Mouse (Mus musculus) neural tube, embryonic 12.5 days (tissue): ENCODE measurements around the gene Hmcn2. TPM values are rescaled to one million over a fixed set of nuclear protein-coding genes. Genes with fewer than 3 reads are reported as not detected.
A peak's percentile ranks its signal among the peaks of the same experiment; 100 is the strongest.

Experiments
- ATAC-seq: fragments of 200-750 bp; cut with Nextera tagmentation; 2 replicates; pipeline ENCODE4 v1.8.0; 2017; ENCODE audit warnings: low read depth, mild to moderate bottlenecking, moderate TSS enrichment, moderate library complexity; ENCODE audit not compliant: low FRiP score
- H3K27ac ChIP-seq: fragments of 300-500 bp; sonication (generic); 2 replicates; pipeline ENCODE4 v1.5.1; 2016
- H3K27me3 ChIP-seq: fragments of 300-500 bp; sonication (generic); replicated peaks from 2 replicates; pipeline ENCODE4 v1.6.1; 2016; ENCODE audit warnings: mild to moderate bottlenecking
- H3K36me3 ChIP-seq: fragments of 300-500 bp; sonication (generic); 2 replicates; pipeline ENCODE4 v1.6.1; 2016; ENCODE audit warnings: mild to moderate bottlenecking
- H3K4me1 ChIP-seq: fragments of 300-500 bp; sonication (generic); 2 replicates; pipeline ENCODE4 v1.6.1; 2016
- H3K4me2 ChIP-seq: fragments of 300-500 bp; sonication (generic); replicated peaks from 2 replicates; pipeline ENCODE4 v1.6.1; 2016; ENCODE audit warnings: mild to moderate bottlenecking
- H3K4me3 ChIP-seq: fragments of 300-500 bp; sonication (generic); 2 replicates; pipeline ENCODE4 v1.5.1; 2016
- H3K9ac ChIP-seq: fragments of 300-500 bp; sonication (generic); 2 replicates; pipeline ENCODE4 v1.6.1; 2016; ENCODE audit warnings: mild to moderate bottlenecking
- H3K9me3 ChIP-seq: fragments of 300-500 bp; sonication (generic); 2 replicates; pipeline ENCODE4 v1.6.1; 2016; ENCODE audit warnings: mild to moderate bottlenecking
- WGBS: fragments of 180-500 bp; shearing (Covaris S2); methylation state at CpG from one replicate; pipeline ENCODE4 v1.1.7; 2016; 5-methylcytosine and 5-hydroxymethylcytosine counted together
- polyA plus RNA-seq: library from polyadenylated mRNA; unstranded; fragments of >200 nt; fragmentation: Nextera tagmentation; extraction: Ambion mirVana; gene quantifications from 2 replicates; pipeline ENCODE4 v1.2.1, GENCODE M21; 2016

The Hmcn2 gene
- polyA plus RNA-seq, 1 experiment from 2014 or later, result 0.15 TPM

- no peaks in the 10 kb centered on the region for H3K9me3 ChIP-seq
- no peak overlapping the region for H3K4me3 ChIP-seq
- 90% methylated on average over 7 of the region's 7 CpGs for WGBS
- H3K4me1 ChIP-seq, result peaks cover 10% of the 10 kb centered on the region
- H3K9ac ChIP-seq, result no peak overlapping the region
- H3K27me3 ChIP-seq, result peaks cover 58% of the 10 kb centered on the region
- H3K36me3 ChIP-seq, result no peaks in the 10 kb centered on the region
- no peak overlapping the region for H3K27ac ChIP-seq
- H3K4me2 ChIP-seq, result no peak overlapping the region
- ATAC-seq, result no peak
Measured at GRCm38 (mm10) chr2:31463253-31463652, 149.0 kb downstream of the Hmcn2 start.

DNA sequence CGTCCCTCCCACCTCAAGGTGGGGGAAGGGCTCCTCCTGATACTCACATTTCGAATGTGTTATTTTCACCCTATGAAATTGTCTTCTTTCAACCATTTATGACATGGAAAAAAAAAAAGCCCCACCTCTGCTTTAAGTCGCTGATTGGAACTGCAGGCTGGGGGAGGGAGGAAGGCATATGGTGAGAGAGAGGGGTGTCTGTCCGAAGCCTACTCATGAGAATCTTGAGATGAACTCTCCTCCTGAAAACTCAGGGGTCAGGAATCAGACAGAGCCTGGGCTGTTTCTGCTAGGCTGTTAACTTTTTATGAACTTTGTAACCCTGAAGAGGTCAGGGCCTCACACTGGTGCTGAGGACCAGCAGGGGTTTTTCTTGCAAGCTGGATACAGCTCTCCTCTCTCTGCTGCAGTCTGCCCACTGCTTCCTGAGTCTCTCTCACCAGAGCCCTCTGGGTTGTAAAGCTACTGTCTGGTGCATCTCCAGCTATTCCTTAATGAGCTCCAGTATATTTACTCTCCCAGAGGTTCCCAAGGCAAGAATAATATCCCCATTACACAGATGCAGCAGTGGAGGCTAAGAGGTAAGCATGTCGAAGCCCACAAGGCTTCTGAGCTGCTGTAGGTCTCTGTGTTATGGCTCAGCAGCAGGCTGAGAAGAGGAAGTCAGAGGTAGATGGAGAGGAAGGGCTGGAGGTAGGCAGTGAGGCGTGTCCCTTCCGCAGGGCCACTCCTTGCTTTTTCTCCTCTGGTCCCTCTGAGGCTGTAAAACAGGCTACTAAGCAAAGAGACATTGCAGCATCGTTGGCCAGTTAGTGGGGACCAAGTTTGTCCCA, 149.7 kb downstream of the Hmcn2 start:
- 34% methylated on average over 8 of the region's 8 CpGs for WGBS
- H3K27ac ChIP-seq, result no peak overlapping the region
- H3K36me3 ChIP-seq, result no peaks in the 10 kb centered on the region
- ATAC-seq, result no peak
- H3K4me3 ChIP-seq, result no peak overlapping the region
- no peak overlapping the region for H3K9ac ChIP-seq
- H3K4me2 ChIP-seq, result no peak overlapping the region
- no peaks in the 10 kb centered on the region for H3K9me3 ChIP-seq
- H3K27me3 ChIP-seq, result peaks cover 58% of the 10 kb centered on the region
- H3K4me1 ChIP-seq, result peaks cover 10% of the 10 kb centered on the region

DNA sequence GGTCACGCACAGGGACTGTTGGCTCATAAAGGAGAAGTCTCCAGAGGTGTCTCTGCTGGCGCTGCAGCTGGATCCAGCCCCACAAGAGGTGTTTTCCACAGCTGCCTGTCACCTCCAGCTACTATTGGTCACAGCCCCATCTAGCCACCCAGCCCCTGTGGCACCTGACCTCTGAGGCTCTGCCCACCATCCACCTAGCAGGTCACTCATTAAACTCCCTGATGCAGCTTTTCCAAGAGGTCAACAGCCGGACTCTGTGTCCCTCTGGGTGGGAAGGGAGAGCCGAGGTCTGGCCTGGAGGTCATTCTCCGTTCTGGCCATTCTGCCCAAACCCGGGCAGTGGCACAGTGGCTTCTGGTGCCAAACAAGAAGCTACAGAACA, 150.3 kb downstream of the Hmcn2 start:
- Histone ChIP-seq H3K9me3 (no peaks in the 10 kb centered on the region), H3K27ac (no peak overlapping the region), H3K4me2 (no peak overlapping the region), H3K36me3 (no peaks in the 10 kb centered on the region), H3K4me3 (no peak overlapping the region), H3K4me1 (peaks cover 13% of the 10 kb centered on the region), H3K9ac (no peak overlapping the region), H3K27me3 (peaks cover 58% of the 10 kb centered on the region)
- 69% methylated on average over 6 of the region's 6 CpGs for WGBS
- no peak for ATAC-seq

GRCm38 (mm10) chr2:31467457-31467856, 153.2 kb downstream of the Hmcn2 start:
- Histone ChIP-seq H3K9me3 (no peaks in the 10 kb centered on the region), H3K36me3 (no peaks in the 10 kb centered on the region), H3K27ac (no peak overlapping the region), H3K9ac (no peak overlapping the region), H3K4me2 (no peak overlapping the region), H3K27me3 (peaks cover 59% of the 10 kb centered on the region), H3K4me3 (no peak overlapping the region), H3K4me1 (peaks cover 18% of the 10 kb centered on the region)
- no peak for ATAC-seq
- WGBS, result 74% methylated on average over 1 of the region's 1 CpGs

DNA sequence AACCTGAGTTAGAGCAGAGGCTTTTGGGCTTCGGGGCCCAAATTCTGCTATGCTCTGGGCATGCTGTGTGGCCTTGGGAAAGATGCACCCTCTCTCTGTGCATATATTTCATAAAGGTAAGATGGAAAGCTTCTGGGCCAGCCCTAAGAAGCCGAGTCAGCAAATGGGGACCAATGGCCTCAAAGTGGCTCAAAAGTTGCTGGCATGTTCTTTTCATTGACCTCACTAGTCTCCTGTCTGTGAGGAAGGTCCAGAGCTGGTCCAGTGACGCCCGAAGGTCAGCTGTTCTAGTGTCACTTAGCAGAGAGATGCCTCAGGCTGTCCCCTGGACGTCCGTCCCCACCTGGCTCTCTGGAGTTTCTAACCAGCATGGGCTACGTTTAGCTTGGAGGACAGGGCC, 154.6 kb downstream of the Hmcn2 start:
- Histone ChIP-seq H3K4me1 (peaks cover 18% of the 10 kb centered on the region), H3K27me3 (peaks cover 63% of the 10 kb centered on the region), H3K9me3 (no peaks in the 10 kb centered on the region), H3K9ac (no peak overlapping the region), H3K4me2 (no peak overlapping the region), H3K4me3 (no peak overlapping the region), H3K27ac (no peak overlapping the region), H3K36me3 (no peaks in the 10 kb centered on the region)
- ATAC-seq, result no peak
- 73% methylated on average over 7 of the region's 7 CpGs for WGBS

DNA sequence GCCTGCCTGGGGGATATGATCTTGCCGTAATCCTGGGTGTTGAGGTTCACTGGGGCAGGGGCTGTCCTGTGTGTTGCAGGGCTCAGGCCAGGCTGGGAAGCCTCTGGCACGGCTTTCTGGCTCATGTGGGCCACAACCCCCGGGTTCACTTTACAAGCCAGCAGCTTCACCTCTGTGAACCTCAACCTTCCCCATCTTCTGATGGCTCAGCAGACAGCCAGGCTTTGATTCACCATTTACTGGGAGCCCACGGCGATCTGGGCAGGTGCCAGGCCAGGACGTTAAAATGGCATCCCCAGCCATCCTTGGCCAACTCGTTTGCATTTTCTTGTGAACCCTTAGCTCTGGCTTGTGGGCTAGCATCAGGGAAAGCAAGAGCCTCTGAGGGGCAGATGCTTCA, 155.3 kb downstream of the Hmcn2 start:
- no peak for ATAC-seq
- Histone ChIP-seq H3K4me2 (peak overlapping the region; percentile 87), H3K9me3 (no peaks in the 10 kb centered on the region), H3K4me1 (peaks cover 18% of the 10 kb centered on the region), H3K9ac (no peak overlapping the region), H3K36me3 (no peaks in the 10 kb centered on the region), H3K27me3 (peaks cover 58% of the 10 kb centered on the region), H3K27ac (no peak overlapping the region), H3K4me3 (peak overlapping the region; percentile 38; the same call in 1 of the 2 replicates)
- WGBS, result 25% methylated on average over 7 of the region's 7 CpGs

- Histone ChIP-seq H3K36me3 (no peaks in the 10 kb centered on the region), H3K4me3 (peak within 1 kb of the TSS; percentile 38), H3K27ac (no peak within 1 kb of the TSS), H3K27me3 (peaks cover 56% of the 10 kb centered on the region), H3K4me1 (peaks cover 24% of the 10 kb centered on the region), H3K4me2 (peak within 1 kb of the TSS; percentile 87), H3K9ac (peak within 1 kb of the TSS; percentile 38), H3K9me3 (no peaks in the 10 kb centered on the region)
- no peak for ATAC-seq
- under 1% methylated on average over 40 of the region's 49 CpGs for WGBS
Measured at GRCm38 (mm10) chr2:31469931-31470682, 155.9 kb downstream of the Hmcn2 start, which contains the start of gene Ass1. Gene Ass1, plus strand, starts transcription at chr2:31470207.

- Histone ChIP-seq H3K27me3 (peaks cover 56% of the 10 kb centered on the region), H3K4me3 (peak overlapping the region; percentile 38; the same call in 1 of the 2 replicates), H3K4me2 (peak overlapping the region; percentile 87), H3K9me3 (no peaks in the 10 kb centered on the region), H3K4me1 (peaks cover 24% of the 10 kb centered on the region), H3K27ac (no peak overlapping the region), H3K9ac (no peak overlapping the region), H3K36me3 (no peaks in the 10 kb centered on the region)
- WGBS, result 8% methylated on average over 19 of the region's 19 CpGs
- no peak for ATAC-seq
Measured at GRCm38 (mm10) chr2:31470683-31471385, 156.6 kb downstream of the Hmcn2 start.

DNA sequence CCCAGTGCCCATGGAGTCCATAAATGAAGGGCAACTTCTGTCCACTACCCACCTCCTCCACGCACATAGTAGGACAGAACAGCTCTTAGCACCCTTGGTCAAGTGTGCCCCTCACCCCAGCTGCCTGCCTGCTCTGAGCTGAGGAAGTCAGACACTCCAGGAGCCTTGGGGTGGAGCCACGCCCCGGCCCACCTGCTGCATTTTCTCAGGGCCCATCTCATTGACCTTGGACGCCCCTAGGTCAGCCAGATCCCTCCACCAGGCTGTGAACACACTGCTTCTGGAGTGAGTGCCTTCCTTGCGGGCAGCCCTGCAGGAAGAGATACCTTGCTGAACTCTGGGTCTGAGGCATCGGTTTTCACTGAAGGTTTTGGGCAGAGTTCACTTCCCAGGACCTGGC, 157.4 kb downstream of the Hmcn2 start:
- H3K9ac ChIP-seq, result no peak overlapping the region
- peaks cover 24% of the 10 kb centered on the region for H3K4me1 ChIP-seq
- no peak overlapping the region for H3K27ac ChIP-seq
- H3K27me3 ChIP-seq, result peaks cover 60% of the 10 kb centered on the region
- H3K4me3 ChIP-seq, result no peak overlapping the region
- WGBS, result 48% methylated on average over 6 of the region's 6 CpGs
- no peaks in the 10 kb centered on the region for H3K9me3 ChIP-seq
- no peak overlapping the region for H3K4me2 ChIP-seq
- ATAC-seq, result no peak
- H3K36me3 ChIP-seq, result no peaks in the 10 kb centered on the region

GRCm38 (mm10) chr2:31472406-31473065, 158.3 kb downstream of the Hmcn2 start:
- Histone ChIP-seq H3K9me3 (no peaks in the 10 kb centered on the region), H3K36me3 (no peaks in the 10 kb centered on the region), H3K27me3 (peaks cover 62% of the 10 kb centered on the region), H3K27ac (no peak overlapping the region), H3K4me2 (no peak overlapping the region), H3K4me3 (no peak overlapping the region), H3K9ac (no peak overlapping the region), H3K4me1 (peaks cover 24% of the 10 kb centered on the region)
- ATAC-seq, result no peak
- 52% methylated on average over 10 of the region's 10 CpGs for WGBS

- H3K36me3 ChIP-seq, result no peaks in the 10 kb centered on the region
- H3K27ac ChIP-seq, result no peak overlapping the region
- H3K4me1 ChIP-seq, result peaks cover 24% of the 10 kb centered on the region
- H3K4me2 ChIP-seq, result no peak overlapping the region
- WGBS, result 68% methylated on average over 4 of the region's 4 CpGs
- peaks cover 55% of the 10 kb centered on the region for H3K27me3 ChIP-seq
- ATAC-seq, result no peak
- no peak overlapping the region for H3K4me3 ChIP-seq
- H3K9me3 ChIP-seq, result no peaks in the 10 kb centered on the region
- no peak overlapping the region for H3K9ac ChIP-seq
Measured at GRCm38 (mm10) chr2:31473941-31474340, 159.7 kb downstream of the Hmcn2 start.

GRCm38 (mm10) chr2:31474686-31475085, 160.5 kb downstream of the Hmcn2 start:
- Histone ChIP-seq H3K4me1 (peaks cover 20% of the 10 kb centered on the region), H3K36me3 (no peaks in the 10 kb centered on the region), H3K4me3 (no peak overlapping the region), H3K9ac (no peak overlapping the region), H3K27me3 (peaks cover 51% of the 10 kb centered on the region), H3K4me2 (no peak overlapping the region), H3K9me3 (no peaks in the 10 kb centered on the region), H3K27ac (no peak overlapping the region)
- ATAC-seq, result no peak
- 54% methylated on average over 5 of the region's 5 CpGs for WGBS
